Mouse (Mus musculus) forebrain, embryonic 12.5 days (tissue): Measurements from ENCODE around the gene Tex44. TPM values are rescaled to one million over a fixed set of nuclear protein-coding genes. Genes with fewer than 3 reads are reported as not detected.
A peak's percentile ranks its signal among the peaks of the same experiment; 100 is the strongest.
"Not testable (repeated sequence)": the region's sequence is repeated elsewhere in the genome, so short reads cannot be mapped to it uniquely, and the experiment has no call there.

Experiments
- ATAC-seq: fragments of 200-750 bp; cut with Nextera tagmentation; 2 replicates; pipeline ENCODE4 v1.8.0; 2017; ENCODE audit warnings: moderate TSS enrichment; ENCODE audit not compliant: low FRiP score
- H3K27ac ChIP-seq: fragments of 300-500 bp; sonication (generic); 2 replicates; pipeline ENCODE4 v1.5.1; 2016; ENCODE audit warnings: mild to moderate bottlenecking
- H3K27me3 ChIP-seq: fragments of 300-500 bp; sonication (generic); 2 replicates; pipeline ENCODE4 v1.6.1; 2016; ENCODE audit warnings: mild to moderate bottlenecking
- H3K36me3 ChIP-seq: fragments of 300-500 bp; sonication (generic); replicated peaks from 2 replicates; pipeline ENCODE4 v1.6.1; 2016; ENCODE audit warnings: mild to moderate bottlenecking
- H3K4me1 ChIP-seq: fragments of 300-500 bp; sonication (generic); 2 replicates; pipeline ENCODE4 v1.6.1; 2016
- H3K4me2 ChIP-seq: fragments of 300-500 bp; sonication (generic); 2 replicates; pipeline ENCODE4 v1.6.1; 2016; ENCODE audit warnings: mild to moderate bottlenecking, moderate library complexity
- H3K4me3 ChIP-seq: fragments of 300-500 bp; sonication (generic); replicated peaks from 2 replicates; pipeline ENCODE4 v1.5.1; 2016; ENCODE audit warnings: mild to moderate bottlenecking
- H3K9ac ChIP-seq: fragments of 300-500 bp; sonication (generic); 2 replicates; pipeline ENCODE4 v1.6.1; 2016; ENCODE audit warnings: mild to moderate bottlenecking
- H3K9me3 ChIP-seq: fragments of 300-500 bp; sonication (generic); 2 replicates; pipeline ENCODE4 v1.6.1; 2016
- WGBS: fragments of 180-500 bp; shearing (Covaris S2); methylation state at CpG from one replicate; pipeline ENCODE4 v1.1.7; 2016; 5-methylcytosine and 5-hydroxymethylcytosine counted together
- polyA plus RNA-seq: library from polyadenylated mRNA; unstranded; fragments of >200 nt; fragmentation: Nextera tagmentation; extraction: Ambion mirVana; gene quantifications from 2 replicates; pipeline ENCODE4 v1.2.1, GENCODE M21; 2016

The Tex44 gene
- polyA plus RNA-seq, 1 experiment from 2014 or later: not detected

DNA sequence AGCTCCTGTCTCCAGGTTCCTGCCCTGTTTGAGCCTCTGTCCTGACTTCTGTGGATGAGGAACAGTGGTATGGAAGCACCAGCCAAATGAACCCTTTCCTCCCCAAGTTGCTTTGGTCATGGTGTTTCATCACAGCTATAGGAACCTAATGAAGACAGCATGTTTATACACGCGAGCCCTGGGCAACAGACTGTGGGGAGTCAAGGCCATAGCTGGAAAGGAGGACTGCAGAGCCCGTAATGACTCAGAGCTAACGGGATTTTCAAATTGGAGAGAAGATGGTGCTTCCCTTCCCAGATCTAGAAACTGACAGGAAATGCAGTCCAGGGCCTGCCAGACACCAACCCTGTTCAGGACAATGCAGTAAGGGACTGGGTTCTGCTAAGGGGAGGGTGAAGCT, 33.2 kb downstream of the Tex44 start:
- Histone ChIP-seq H3K4me1 (no peaks in the 10 kb centered on the region), H3K9me3 (no peaks in the 10 kb centered on the region), H3K27me3 (no peaks in the 10 kb centered on the region), H3K27ac (no peak overlapping the region), H3K4me2 (no peak overlapping the region), H3K4me3 (no peak overlapping the region), H3K36me3 (no peaks in the 10 kb centered on the region), H3K9ac (no peak overlapping the region)
- no peak for ATAC-seq
- 82% methylated on average over 4 of the region's 4 CpGs for WGBS

DNA sequence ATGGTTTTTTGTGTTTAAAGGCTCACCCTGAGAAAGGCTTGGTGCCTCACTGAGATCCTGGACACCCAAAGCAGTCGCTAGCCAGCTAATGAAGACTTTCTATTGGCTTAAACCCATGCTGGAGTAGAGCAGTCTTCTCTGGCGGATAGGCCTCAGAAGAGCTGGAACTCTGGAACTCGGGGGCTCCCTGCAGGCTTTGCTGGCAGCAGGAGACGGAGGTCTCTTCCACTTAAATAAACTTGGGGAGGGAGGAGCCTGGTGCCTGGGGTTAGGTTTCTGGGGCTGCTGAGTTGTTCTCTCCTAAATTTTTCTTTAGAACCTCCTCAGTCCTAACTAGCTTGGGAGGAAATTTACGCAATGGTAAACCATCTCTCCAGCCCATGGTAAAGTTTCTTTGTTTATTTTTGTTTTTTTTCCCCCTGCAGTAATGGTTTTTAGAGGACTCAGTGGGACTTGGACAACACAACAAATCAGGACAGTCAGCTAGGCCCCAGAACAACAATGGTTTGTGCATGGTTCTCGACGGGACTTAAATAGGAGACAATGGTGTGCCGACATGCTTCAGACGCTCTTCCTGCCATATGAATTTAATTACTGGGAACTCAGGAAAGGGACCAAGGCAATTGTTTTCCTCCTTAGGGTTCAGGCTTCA, 38.2 kb downstream of the Tex44 start:
- Histone ChIP-seq H3K4me3 (no peak overlapping the region), H3K9me3 (no peaks in the 10 kb centered on the region), H3K27me3 (no peaks in the 10 kb centered on the region), H3K4me1 (peaks cover 4% of the 10 kb centered on the region), H3K27ac (peak overlapping the region; percentile 50), H3K4me2 (no peak overlapping the region), H3K9ac (no peak overlapping the region), H3K36me3 (no peaks in the 10 kb centered on the region)
- no peak for ATAC-seq
- 48% methylated on average over 9 of the region's 9 CpGs for whole genome bisulfite sequencing

DNA sequence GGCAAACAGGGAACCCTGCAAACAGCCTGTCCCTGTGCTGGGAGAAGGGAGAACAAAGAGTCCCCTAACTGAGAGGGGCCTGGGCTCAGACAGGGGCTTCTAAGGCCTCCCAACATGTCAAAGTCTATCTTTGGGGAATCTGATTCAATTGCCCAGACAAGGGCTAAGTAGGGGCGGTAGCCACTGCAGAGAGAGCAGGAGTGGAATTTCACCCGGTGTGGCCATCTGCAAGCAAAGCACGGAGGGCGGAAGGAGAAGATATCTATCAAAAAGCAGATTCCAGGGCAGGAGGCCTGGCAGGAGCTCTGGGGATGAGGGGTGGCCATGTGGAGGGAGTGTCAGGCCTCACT, 38.7 kb downstream of the Tex44 start:
- H3K4me2 ChIP-seq: no peak overlapping the region
- H3K36me3 ChIP-seq: no peaks in the 10 kb centered on the region
- H3K9ac ChIP-seq: no peak overlapping the region
- no peaks in the 10 kb centered on the region for H3K9me3 ChIP-seq
- H3K27me3 ChIP-seq: no peaks in the 10 kb centered on the region
- peak overlapping the region; percentile 50 for H3K27ac ChIP-seq
- ATAC-seq: no peak
- no peak overlapping the region for H3K4me3 ChIP-seq
- WGBS: 58% methylated on average over 4 of the region's 4 CpGs
- peaks cover 4% of the 10 kb centered on the region for H3K4me1 ChIP-seq

DNA sequence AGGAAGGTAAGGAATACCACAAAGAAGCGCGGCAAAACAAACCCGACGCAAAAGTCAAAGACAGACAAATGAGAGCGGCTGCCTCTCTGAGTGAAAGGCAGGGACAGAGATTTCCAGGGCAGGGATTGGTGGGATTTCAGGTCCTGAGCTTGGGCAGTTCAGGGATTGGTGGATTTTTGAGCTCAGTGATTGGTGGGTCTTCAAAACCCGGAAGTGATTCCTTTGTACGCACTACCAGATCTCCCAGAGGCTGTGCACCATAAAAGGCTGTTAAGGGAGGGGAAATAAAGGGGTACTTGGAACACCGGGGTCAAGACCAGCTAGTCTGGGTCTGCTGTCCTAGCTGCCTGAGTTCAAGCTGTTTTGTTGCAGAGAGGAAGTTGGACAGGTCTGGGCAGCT, 41.3 kb downstream of the Tex44 start:
- Histone ChIP-seq H3K27ac (no peak overlapping the region), H3K4me2 (no peak overlapping the region), H3K4me1 (peaks cover 10% of the 10 kb centered on the region), H3K9me3 (no peaks in the 10 kb centered on the region), H3K27me3 (no peaks in the 10 kb centered on the region), H3K9ac (no peak overlapping the region), H3K36me3 (no peaks in the 10 kb centered on the region), H3K4me3 (no peak overlapping the region)
- ATAC-seq: no peak
- WGBS: 93% methylated on average over 8 of the region's 8 CpGs

DNA sequence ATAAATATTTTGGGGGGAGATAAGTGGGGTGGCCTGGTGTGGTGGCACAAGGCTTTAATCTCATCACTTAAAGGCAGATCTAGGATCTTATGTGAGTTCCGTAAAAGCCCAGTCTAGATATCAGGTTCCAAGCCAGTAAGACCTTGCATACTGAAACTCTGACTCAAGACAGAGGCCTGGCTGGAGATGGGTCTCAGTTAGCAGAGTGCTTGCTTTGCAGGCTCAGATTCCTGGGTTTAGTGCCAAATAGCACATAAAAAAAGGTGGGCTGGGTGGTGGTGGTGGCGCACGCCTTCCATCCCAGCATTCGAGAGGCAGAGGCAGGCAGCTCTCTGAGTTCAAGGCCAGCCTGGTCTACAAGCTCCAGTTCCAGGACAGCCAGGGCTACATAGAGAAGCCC, 43.7 kb downstream of the Tex44 start:
- ATAC-seq: no peak
- Histone ChIP-seq H3K4me3 (no peak overlapping the region), H3K27me3 (no peaks in the 10 kb centered on the region), H3K36me3 (no peaks in the 10 kb centered on the region), H3K9ac (no peak overlapping the region), H3K4me2 (no peak overlapping the region), H3K27ac (no peak overlapping the region), H3K9me3 (no peaks in the 10 kb centered on the region), H3K4me1 (peaks cover 12% of the 10 kb centered on the region)
- WGBS: 93% methylated on average over 4 of the region's 4 CpGs

DNA sequence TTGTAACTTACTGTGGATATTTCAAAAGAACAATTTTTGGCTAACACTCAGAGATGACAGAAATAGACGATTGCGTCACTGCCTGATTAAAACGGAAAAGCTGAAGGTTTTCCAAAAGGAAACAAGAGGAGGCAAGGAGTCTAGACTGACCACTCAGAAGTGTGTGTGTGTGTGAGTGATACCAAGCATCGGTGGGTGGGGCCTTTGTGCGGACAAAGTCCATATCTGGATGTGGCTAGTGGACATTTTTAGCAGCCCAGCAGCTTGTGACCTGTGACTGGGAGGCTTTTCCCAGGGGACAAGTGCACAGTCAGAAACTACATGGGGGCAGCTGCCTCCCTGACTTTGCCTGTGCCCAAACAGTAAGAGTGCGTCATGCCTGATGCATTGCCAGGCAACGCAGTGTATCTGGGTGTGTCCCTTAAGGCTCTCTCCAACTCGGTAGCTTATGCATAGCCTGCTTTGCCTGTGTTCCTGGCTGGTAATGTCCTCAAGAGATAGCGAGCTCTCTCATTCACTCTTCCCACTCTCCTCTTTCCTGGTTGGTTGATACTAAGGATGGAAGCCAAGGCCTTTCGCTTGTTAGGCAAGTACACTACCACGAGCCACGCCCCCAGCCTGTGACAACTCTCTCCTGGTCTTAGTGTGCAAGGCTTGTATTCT, 44.5 kb downstream of the Tex44 start:
- WGBS: 79% methylated on average over 12 of the region's 12 CpGs
- no peaks in the 10 kb centered on the region for H3K9me3 ChIP-seq
- no peak for ATAC-seq
- H3K9ac ChIP-seq: no peak overlapping the region
- H3K4me2 ChIP-seq: no peak overlapping the region
- no peaks in the 10 kb centered on the region for H3K27me3 ChIP-seq
- H3K36me3 ChIP-seq: no peaks in the 10 kb centered on the region
- H3K4me3 ChIP-seq: no peak overlapping the region
- peaks cover 10% of the 10 kb centered on the region for H3K4me1 ChIP-seq
- H3K27ac ChIP-seq: no peak overlapping the region

DNA sequence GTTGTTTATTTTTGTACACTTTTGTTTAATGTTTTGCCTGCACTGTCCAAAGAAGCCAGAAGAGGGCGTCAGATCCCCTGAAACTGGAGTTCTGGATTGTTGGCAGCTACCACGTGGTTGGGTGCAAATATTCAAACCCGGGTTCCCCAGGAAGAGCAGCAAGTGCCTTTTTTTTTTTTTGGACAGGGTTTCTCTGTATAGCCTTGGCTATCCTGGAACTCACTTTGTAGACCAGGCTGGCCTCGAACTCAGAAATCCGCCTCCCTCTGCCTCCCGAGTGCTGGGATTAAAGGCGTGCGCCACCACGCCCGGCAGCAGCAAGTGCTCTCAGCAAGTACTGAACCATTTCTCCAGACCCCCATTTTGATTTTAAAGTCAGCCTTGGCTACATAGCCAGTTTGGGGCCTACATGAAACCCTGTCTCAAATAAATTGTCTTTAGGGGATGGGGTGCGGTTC, 45.4 kb downstream of the Tex44 start:
- peaks cover 10% of the 10 kb centered on the region for H3K4me1 ChIP-seq
- not testable (repeated sequence) for H3K36me3 ChIP-seq, H3K4me3 ChIP-seq, H3K9me3 ChIP-seq, ATAC-seq, H3K9ac ChIP-seq, H3K27ac ChIP-seq, H3K27me3 ChIP-seq, H3K4me2 ChIP-seq
- 78% methylated on average over 11 of the region's 11 CpGs for WGBS

DNA sequence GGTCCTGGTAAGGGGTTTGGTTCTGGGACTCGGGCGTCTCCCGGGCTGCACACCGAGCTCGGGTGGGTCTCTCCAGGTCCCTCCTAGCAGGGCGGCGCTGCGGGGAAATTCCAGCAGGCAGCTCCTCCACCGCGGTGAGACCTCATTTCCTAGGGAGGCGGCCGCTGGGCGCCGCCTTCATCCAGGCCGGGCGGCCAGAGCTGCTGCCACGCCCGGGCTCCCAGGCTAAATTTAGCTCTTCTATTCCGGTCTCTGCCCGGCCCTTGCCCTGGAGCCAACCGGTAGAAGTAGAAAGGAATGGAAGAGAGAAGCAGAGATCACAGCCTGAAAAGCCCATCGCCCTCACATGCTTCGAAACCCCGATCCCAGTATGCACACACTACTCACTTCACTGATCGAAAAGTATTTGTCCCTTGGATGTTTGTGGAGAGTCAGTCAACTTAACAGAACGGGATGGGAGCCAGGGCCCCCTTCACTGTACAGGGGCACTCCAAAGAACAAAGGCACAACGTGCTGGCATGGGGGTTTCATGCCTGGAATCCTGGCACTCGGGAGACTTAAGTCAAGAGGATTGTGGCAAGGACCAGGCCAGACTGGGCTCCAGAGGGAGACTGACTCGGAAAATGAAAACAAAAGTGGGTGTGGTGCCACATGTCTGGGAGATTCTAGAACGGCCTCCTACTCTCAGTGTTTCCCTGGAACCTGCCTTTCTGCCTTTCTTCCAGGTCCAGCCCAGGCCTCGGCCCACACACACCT, 46.2 kb downstream of the Tex44 start:
- H3K27ac ChIP-seq: peak overlapping the region; percentile 65; the same call in 1 of the 2 replicates

DNA sequence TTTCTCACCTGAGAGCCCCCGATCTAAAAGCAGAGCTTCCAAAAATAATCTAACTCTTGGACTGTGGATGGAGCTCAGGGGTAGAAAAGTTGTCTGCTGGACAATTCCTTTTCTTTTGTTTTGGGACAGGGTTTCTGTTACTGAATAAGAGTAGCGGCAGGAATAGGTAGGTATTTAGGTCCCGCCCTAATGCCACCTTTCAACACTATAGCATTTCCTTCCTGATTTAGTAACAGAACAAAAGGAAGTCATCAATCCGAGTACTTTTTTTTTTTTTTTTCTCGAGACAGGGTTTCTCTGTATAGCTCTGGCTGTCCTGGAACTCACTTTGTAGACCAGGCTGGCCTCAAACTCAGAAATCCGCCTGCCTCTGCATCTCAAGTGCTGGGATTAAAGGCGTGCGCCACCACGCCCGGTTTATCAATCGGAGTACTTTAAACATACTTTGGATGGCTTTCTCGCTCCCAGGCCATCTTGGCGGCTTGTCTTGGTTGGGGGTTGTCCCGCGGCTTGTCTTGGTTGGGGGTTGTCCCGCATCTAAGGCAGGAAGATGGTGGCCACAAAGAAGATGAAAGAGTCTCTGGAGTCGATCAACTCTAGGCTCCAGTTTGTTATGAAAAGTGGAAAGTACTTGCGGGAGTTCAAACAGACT, 47.1 kb downstream of the Tex44 start:
- Histone ChIP-seq H3K27me3 (no peaks in the 10 kb centered on the region), H3K9me3 (no peaks in the 10 kb centered on the region), H3K4me3 (no peak overlapping the region), H3K36me3 (no peaks in the 10 kb centered on the region), H3K9ac (no peak overlapping the region), H3K27ac (no peak overlapping the region), H3K4me1 (peaks cover 10% of the 10 kb centered on the region), H3K4me2 (no peak overlapping the region)
- WGBS: 95% methylated on average over 18 of the region's 18 CpGs
- ATAC-seq: no peak

More for the DNA sequence above, 46.2 kb downstream of the Tex44 start:
- Histone ChIP-seq H3K4me1 (peaks cover 10% of the 10 kb centered on the region), H3K4me2 (peak overlapping the region; percentile 47), H3K4me3 (no peak overlapping the region; the same call in 1 of the 2 replicates), H3K9ac (peak overlapping the region; percentile 29), H3K27me3 (no peaks in the 10 kb centered on the region), H3K36me3 (no peaks in the 10 kb centered on the region), H3K9me3 (no peaks in the 10 kb centered on the region)
- ATAC-seq: 0 out of 2 replicates have a peak, but pooled peaks have one; percentile 39
- WGBS: 23% methylated on average over 31 of the region's 31 CpGs

Other genes starting within 250 kb of the Tex44 start
- gene B3gnt7, start 123.5 kb upstream of the Tex44 start, polyA plus RNA-seq: 2.6 and 3.0 TPM in 2 replicates
- gene Ncl, start 66.9 kb upstream of the Tex44 start, polyA plus RNA-seq: 453 and 465 TPM in 2 replicates
- not detected in 2 replicates for gene Nmur1, start 101 bp upstream of the Tex44 start, polyA plus RNA-seq
- 3,257 and 3,328 TPM in 2 replicates for gene Ptma, start 100.4 kb downstream of the Tex44 start, polyA plus RNA-seq
- 91.7 TPM in 2 replicates for gene Pde6d, start 156.3 kb downstream of the Tex44 start, polyA plus RNA-seq
- gene Cops7b, start 156.6 kb downstream of the Tex44 start, polyA plus RNA-seq: 59.9 and 64.6 TPM in 2 replicates
- gene Nppc, start 244.2 kb downstream of the Tex44 start, polyA plus RNA-seq: 0.83 and 1.6 TPM in 2 replicates